Mouse (Mus musculus) embryonic facial prominence, embryonic 10.5 days (tissue): ENCODE results near the gene Magoh. TPM values are rescaled to one million over a fixed set of nuclear protein-coding genes. Genes with fewer than 3 reads are reported as not detected.

Experiments
- DNase-seq: peaks from one replicate; pipeline ENCODE4 v3.0.0-alpha.2; 2017; ENCODE audit warnings: low spot score
- H3K27ac ChIP-seq: fragments of 300-500 bp; sonication (generic); replicated peaks from 2 replicates; pipeline ENCODE4 v1.5.1; 2016; ENCODE audit warnings: mild to moderate bottlenecking
- H3K27me3 ChIP-seq: fragments of 300-500 bp; sonication (generic); replicated peaks from 2 replicates; pipeline ENCODE4 v1.6.1; 2016; ENCODE audit warnings: low read depth, mild to moderate bottlenecking; ENCODE audit not compliant: poor library complexity, severe bottlenecking
- H3K36me3 ChIP-seq: fragments of 300-500 bp; sonication (generic); replicated peaks from 2 replicates; pipeline ENCODE4 v1.6.1; 2016; ENCODE audit warnings: mild to moderate bottlenecking, moderate library complexity
- H3K4me1 ChIP-seq: fragments of 300-500 bp; sonication (generic); 2 replicates; pipeline ENCODE4 v1.6.1; 2016
- H3K4me3 ChIP-seq: fragments of 300-500 bp; sonication (generic); 2 replicates; pipeline ENCODE4 v1.5.1; 2016; ENCODE audit warnings: mild to moderate bottlenecking, moderate library complexity
- H3K9me3 ChIP-seq: fragments of 300-500 bp; sonication (generic); 2 replicates; pipeline ENCODE4 v1.6.1; 2016; ENCODE audit warnings: mild to moderate bottlenecking
- WGBS: fragments of 180-500 bp; shearing (Covaris S2); methylation state at CpG from one replicate; pipeline ENCODE4 v1.1.7; 2016; 5-methylcytosine and 5-hydroxymethylcytosine counted together
- polyA plus RNA-seq: library from polyadenylated mRNA; unstranded; fragments of >200 nt; fragmentation: Nextera tagmentation; extraction: Ambion mirVana; gene quantifications from 2 replicates; pipeline ENCODE4 v1.2.1, GENCODE M21; 2016

The Magoh gene
- polyA plus RNA-seq, 1 experiment from 2014 or later, result 240 TPM

- DNase-seq, result no peak
- WGBS, result 80% methylated on average over 8 of the region's 8 CpGs
Measured at GRCm38 (mm10) chr4:107933239-107933638, 53.7 kb downstream of the Magoh start.

DNA sequence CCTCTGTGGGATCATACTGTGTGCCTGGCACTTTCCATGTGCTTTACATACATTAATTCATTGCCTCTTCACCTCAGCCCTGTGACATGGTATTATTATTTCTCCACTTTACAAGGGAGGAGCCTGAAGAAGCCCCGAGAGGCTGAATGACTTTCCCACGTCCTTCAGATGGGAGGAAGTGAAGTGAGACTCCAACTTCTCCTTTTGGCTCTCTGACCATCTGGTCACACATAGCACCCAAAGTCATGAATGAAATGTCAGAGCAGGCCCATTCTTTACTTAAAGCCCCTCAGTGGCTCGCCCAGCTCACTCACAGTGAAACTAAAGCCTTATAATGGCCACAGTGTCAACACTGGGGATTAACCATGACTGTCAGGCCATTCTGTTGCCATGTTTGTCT, 55.7 kb downstream of the Magoh start:
- H3K27ac ChIP-seq, result no peak overlapping the region
- DNase-seq, result no peak
- no peaks in the 10 kb centered on the region for H3K9me3 ChIP-seq
- H3K4me3 ChIP-seq, result no peak overlapping the region
- no peaks in the 10 kb centered on the region for H3K36me3 ChIP-seq
- no peaks in the 10 kb centered on the region for H3K4me1 ChIP-seq
- WGBS, result 81% methylated on average over 3 of the region's 3 CpGs
- no peaks in the 10 kb centered on the region for H3K27me3 ChIP-seq

More at GRCm38 (mm10) chr4:107933239-107933638, 53.7 kb downstream of the Magoh start:
- no peaks in the 10 kb centered on the region for H3K27me3 ChIP-seq
- no peak overlapping the region for H3K4me3 ChIP-seq
- H3K36me3 ChIP-seq, result no peaks in the 10 kb centered on the region
- no peaks in the 10 kb centered on the region for H3K9me3 ChIP-seq
- H3K4me1 ChIP-seq, result no peaks in the 10 kb centered on the region
- no peak overlapping the region for H3K27ac ChIP-seq

Other genes with a start within 250 kb of the Magoh start
- 2.3 and 3.1 TPM in 2 replicates for gene Dmrtb1, start 195.5 kb upstream of the Magoh start, polyA plus RNA-seq
- 7.4 and 8.5 TPM in 2 replicates for gene Lrp8, start 77.5 kb upstream of the Magoh start, polyA plus RNA-seq
- 102 TPM in 2 replicates for gene 0610037L13Rik, start 10.1 kb downstream of the Magoh start, polyA plus RNA-seq
- 35.7 and 38.4 TPM in 2 replicates for gene Cpt2, start 43.9 kb downstream of the Magoh start, polyA plus RNA-seq
- not detected in 2 replicates for gene Slc1a7, start 88.6 kb downstream of the Magoh start, polyA plus RNA-seq
- gene Podn, start 216.7 kb downstream of the Magoh start, polyA plus RNA-seq, result 0.05 and 0.38 TPM in 2 replicates